Mouse (Mus musculus) spleen, adult 2 months (tissue): Measurements from ENCODE around the gene Vwa8.

Experiments
- CTCF ChIP-seq: fragments of 200-500 bp; IDR thresholded peaks from 2 replicates; pipeline ENCODE4 v1.5.1; 2011; ENCODE audit warnings: mild to moderate bottlenecking, inconsistent platforms; ENCODE audit not compliant: insufficient read depth, insufficient read length, insufficient replicate concordance; ENCODE audit errors: extremely low read depth
- POLR2A ChIP-seq: fragments of 200-500 bp; IDR thresholded peaks from 2 replicates; pipeline ENCODE4 v1.6.1; 2011; ENCODE audit warnings: low read depth, low read length, inconsistent platforms

DNA sequence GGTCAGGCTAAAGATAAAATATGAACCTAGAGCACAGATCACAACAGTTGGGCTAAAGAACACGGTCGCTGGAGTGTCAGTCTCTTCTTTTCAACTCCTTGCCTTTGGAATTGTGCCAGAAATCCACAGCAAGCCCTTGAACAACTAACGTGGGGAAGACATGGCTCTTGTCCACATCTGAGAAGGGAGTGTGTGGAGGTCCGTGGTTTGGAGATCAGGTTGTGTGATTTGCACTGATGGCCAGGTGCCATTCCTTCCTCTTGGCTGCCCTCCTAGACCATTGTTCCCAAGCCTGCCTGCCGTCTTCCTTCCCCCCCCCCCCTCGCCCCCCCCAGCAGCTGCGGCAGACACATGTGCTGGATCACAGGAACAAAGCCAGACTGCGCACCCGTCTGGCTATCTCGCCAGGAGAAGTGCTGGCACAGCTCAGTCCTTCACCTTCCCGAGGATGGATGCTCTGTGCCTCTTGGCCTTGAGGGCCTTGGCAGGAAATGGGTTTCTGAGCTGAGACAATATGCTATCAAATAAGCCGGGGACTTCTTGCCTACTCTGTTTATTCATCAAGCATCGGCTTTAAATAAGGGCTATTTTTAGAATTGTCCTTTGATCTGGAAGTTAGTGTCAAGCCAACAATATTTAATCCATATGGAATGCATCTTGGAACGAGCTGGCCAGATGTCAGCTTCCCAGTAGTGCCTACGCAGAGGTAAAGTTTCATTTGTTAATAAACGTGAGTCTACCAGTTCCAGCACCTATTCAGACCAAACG is 308.8 kb downstream of the Vwa8 start:
- TF ChIP-seq CTCF (no peak), POLR2A (no peak)
